Mouse (Mus musculus) liver, embryonic 11.5 days (tissue): ENCODE measurements around the gene Cenpa. TPM values are rescaled to one million over a fixed set of nuclear protein-coding genes. Genes with fewer than 3 reads are reported as not detected.
A peak's percentile ranks its signal among the peaks of the same experiment; 100 is the strongest.

Experiments
- ATAC-seq: fragments of 200-750 bp; cut with Nextera tagmentation; replicated peaks from 2 replicates; pipeline ENCODE4 v1.8.0; 2017; ENCODE audit warnings: moderate number of reproducible peaks, mild to moderate bottlenecking, moderate TSS enrichment, moderate library complexity; ENCODE audit not compliant: low FRiP score
- DNase-seq: peaks from one replicate; pipeline ENCODE4 v3.0.0-alpha.2; 2017; ENCODE audit warnings: low spot score
- H3K27ac ChIP-seq: fragments of 300-500 bp; sonication (generic); 2 replicates; pipeline ENCODE4 v1.5.1; 2014; ENCODE audit warnings: mild to moderate bottlenecking, low read depth, low read length, control low read depth
- H3K27me3 ChIP-seq: fragments of 300-500 bp; sonication (generic); replicated peaks from 2 replicates; pipeline ENCODE4 v1.6.1; 2014; ENCODE audit warnings: low read length, mixed read lengths; ENCODE audit not compliant: control insufficient read depth, insufficient read depth
- H3K36me3 ChIP-seq: fragments of 300-500 bp; sonication (generic); 2 replicates; pipeline ENCODE4 v1.6.1; 2014; ENCODE audit warnings: mild to moderate bottlenecking, low read length, moderate library complexity, mixed read lengths; ENCODE audit not compliant: control insufficient read depth, insufficient read depth
- H3K4me1 ChIP-seq: fragments of 300-500 bp; sonication (generic); replicated peaks from 2 replicates; pipeline ENCODE4 v1.6.1; 2014; ENCODE audit warnings: low read length, mixed read lengths; ENCODE audit not compliant: control insufficient read depth, insufficient read depth
- H3K4me2 ChIP-seq: fragments of 300-500 bp; sonication (generic); 2 replicates; pipeline ENCODE4 v1.6.1; 2014; ENCODE audit warnings: mild to moderate bottlenecking, control low read depth, moderate library complexity
- H3K4me3 ChIP-seq: fragments of 300-500 bp; sonication (generic); 2 replicates; pipeline ENCODE4 v1.5.1; 2014; ENCODE audit warnings: low read depth, low read length, control low read depth
- H3K9ac ChIP-seq: fragments of 300-500 bp; sonication (generic); 2 replicates; pipeline ENCODE4 v1.6.1; 2014; ENCODE audit warnings: low read depth, low read length, control low read depth
- H3K9me3 ChIP-seq: fragments of 300-500 bp; sonication (generic); 2 replicates; pipeline ENCODE4 v1.6.1; 2016; ENCODE audit warnings: low read length, inconsistent platforms, mixed read lengths; ENCODE audit not compliant: control insufficient read depth
- WGBS: fragments of 180-500 bp; shearing (Covaris S2); extraction: QIAGEN DNeasy Blood & Tissue Kit; methylation state at CpG from one replicate; pipeline ENCODE4 v1.1.7; 2014; 5-methylcytosine and 5-hydroxymethylcytosine counted together
- polyA plus RNA-seq: library from polyadenylated mRNA; unstranded; fragments of >200 nt; fragmentation: Nextera tagmentation; extraction: Ambion mirVana; gene quantifications from 2 replicates; pipeline ENCODE4 v1.2.1, GENCODE M21; 2014

Cenpa gene
- polyA plus RNA-seq, 1 experiment from 2014 or later: 357 TPM

GRCm38 (mm10) chr5:30632134-30632533 lies 34.4 kb upstream of the Cenpa start:
- H3K4me3 ChIP-seq: no peak overlapping the region
- WGBS: 44% methylated on average over 1 of the region's 1 CpGs
- H3K36me3 ChIP-seq: no peaks in the 10 kb centered on the region
- no peak overlapping the region for H3K9ac ChIP-seq
- H3K4me2 ChIP-seq: no peak overlapping the region
- no peak for ATAC-seq
- no peaks in the 10 kb centered on the region for H3K27me3 ChIP-seq
- no peak overlapping the region for H3K27ac ChIP-seq
- DNase-seq: no peak
- no peaks in the 10 kb centered on the region for H3K9me3 ChIP-seq
- H3K4me1 ChIP-seq: no peaks in the 10 kb centered on the region

- ATAC-seq: no peak
- no peak overlapping the region for H3K27ac ChIP-seq
- H3K4me2 ChIP-seq: no peak overlapping the region
- DNase-seq: no peak
- no peak overlapping the region for H3K4me3 ChIP-seq
- H3K4me1 ChIP-seq: no peaks in the 10 kb centered on the region
- no peak overlapping the region for H3K9ac ChIP-seq
- peaks cover 3% of the 10 kb centered on the region; the same call in 1 of the 2 replicates for H3K27me3 ChIP-seq
- no peaks in the 10 kb centered on the region for H3K36me3 ChIP-seq
- 41% methylated on average over 7 of the region's 7 CpGs for WGBS
- no peaks in the 10 kb centered on the region for H3K9me3 ChIP-seq
Observed at GRCm38 (mm10) chr5:30636994-30637393, 29.6 kb upstream of the Cenpa start.

GRCm38 (mm10) chr5:30638041-30638440 lies 28.5 kb upstream of the Cenpa start:
- H3K36me3 ChIP-seq: no peaks in the 10 kb centered on the region
- H3K27me3 ChIP-seq: peaks cover 3% of the 10 kb centered on the region; the same call in 1 of the 2 replicates
- DNase-seq (peak; percentile 63), ATAC-seq (0 out of 2 replicates have a peak, but pooled peaks have one; percentile 60)
- H3K9me3 ChIP-seq: no peaks in the 10 kb centered on the region
- no peak overlapping the region for H3K4me2 ChIP-seq
- H3K27ac ChIP-seq: no peak overlapping the region
- H3K9ac ChIP-seq: no peak overlapping the region
- no peak overlapping the region for H3K4me3 ChIP-seq
- no peaks in the 10 kb centered on the region for H3K4me1 ChIP-seq
- WGBS: 1% methylated on average over 6 of the region's 6 CpGs

GRCm38 (mm10) chr5:30643477-30644179 lies 22.9 kb upstream of the Cenpa start:
- H3K27ac ChIP-seq: no peak overlapping the region
- no peak overlapping the region for H3K9ac ChIP-seq
- H3K27me3 ChIP-seq: peaks cover 3% of the 10 kb centered on the region; the same call in 1 of the 2 replicates
- no peaks in the 10 kb centered on the region for H3K9me3 ChIP-seq
- no peak overlapping the region for H3K4me3 ChIP-seq
- H3K4me1 ChIP-seq: peaks cover 9% of the 10 kb centered on the region
- H3K4me2 ChIP-seq: no peak overlapping the region
- DNase-seq (no peak), ATAC-seq (no peak)
- no peaks in the 10 kb centered on the region for H3K36me3 ChIP-seq
- WGBS: 47% methylated on average over 5 of the region's 5 CpGs

- DNase-seq (no peak), ATAC-seq (no peak)
- H3K9me3 ChIP-seq: no peaks in the 10 kb centered on the region
- H3K9ac ChIP-seq: no peak overlapping the region
- H3K27me3 ChIP-seq: no peaks in the 10 kb centered on the region
- H3K4me1 ChIP-seq: peaks cover 13% of the 10 kb centered on the region
- no peaks in the 10 kb centered on the region for H3K36me3 ChIP-seq
- H3K27ac ChIP-seq: no peak overlapping the region
- no peak overlapping the region for H3K4me3 ChIP-seq
- H3K4me2 ChIP-seq: no peak overlapping the region
- WGBS: 62% methylated on average over 2 of the region's 2 CpGs
Observed at GRCm38 (mm10) chr5:30646036-30646435, 20.5 kb upstream of the Cenpa start.

GRCm38 (mm10) chr5:30647396-30647795 lies 19.2 kb upstream of the Cenpa start:
- DNase-seq (no peak), ATAC-seq (no peak)
- Histone ChIP-seq H3K27me3 (no peaks in the 10 kb centered on the region), H3K4me2 (peak overlapping the region; percentile 94), H3K36me3 (no peaks in the 10 kb centered on the region), H3K27ac (no peak overlapping the region), H3K4me3 (peak overlapping the region; percentile 79), H3K9ac (peak overlapping the region; percentile 49), H3K9me3 (no peaks in the 10 kb centered on the region), H3K4me1 (peaks cover 13% of the 10 kb centered on the region)
- WGBS: 22% methylated on average over 9 of the region's 9 CpGs

GRCm38 (mm10) chr5:30647815-30648560 lies 18.6 kb upstream of the Cenpa start, which contains the start of gene Slc35f6:
Slc35f6 (plus strand) TSS chr5:30647933.
- H3K9ac ChIP-seq: peak within 1 kb of the TSS; percentile 73
- no peaks in the 10 kb centered on the region for H3K27me3 ChIP-seq
- peak; percentile 94 for ATAC-seq
- no peaks in the 10 kb centered on the region for H3K9me3 ChIP-seq
- peak within 1 kb of the TSS; percentile 94 for H3K4me2 ChIP-seq
- WGBS: under 1% methylated on average over 38 of the region's 38 CpGs
- H3K27ac ChIP-seq: no peak within 1 kb of the TSS
- no peaks in the 10 kb centered on the region for H3K36me3 ChIP-seq
- peak within 1 kb of the TSS; percentile 79 for H3K4me3 ChIP-seq
- DNase-seq: peak; percentile 91
- H3K4me1 ChIP-seq: peaks cover 13% of the 10 kb centered on the region

GRCm38 (mm10) chr5:30649558-30649957 lies 17.0 kb upstream of the Cenpa start:
- no peak overlapping the region for H3K9ac ChIP-seq
- DNase-seq (no peak), ATAC-seq (no peak)
- H3K36me3 ChIP-seq: no peaks in the 10 kb centered on the region
- H3K27ac ChIP-seq: no peak overlapping the region
- H3K4me1 ChIP-seq: peaks cover 13% of the 10 kb centered on the region
- no peaks in the 10 kb centered on the region for H3K9me3 ChIP-seq
- no peak overlapping the region for H3K4me3 ChIP-seq
- H3K4me2 ChIP-seq: no peak overlapping the region
- WGBS: 58% methylated on average over 4 of the region's 4 CpGs
- H3K27me3 ChIP-seq: no peaks in the 10 kb centered on the region
